Mouse (Mus musculus): ENCODE data around the gene 9930111J21Rik1. TPM values are rescaled to one million over a fixed set of nuclear protein-coding genes. Genes with fewer than 3 reads are reported as not detected.
"Not testable (repeated sequence)": the region's sequence is repeated elsewhere in the genome, so short reads cannot be mapped to it uniquely, and the experiment has no call there.

The 9930111J21Rik1 gene
- total RNA-seq (2021) = 1 to 10 TPM; 2.0 to 2.1 TPM

DNA sequence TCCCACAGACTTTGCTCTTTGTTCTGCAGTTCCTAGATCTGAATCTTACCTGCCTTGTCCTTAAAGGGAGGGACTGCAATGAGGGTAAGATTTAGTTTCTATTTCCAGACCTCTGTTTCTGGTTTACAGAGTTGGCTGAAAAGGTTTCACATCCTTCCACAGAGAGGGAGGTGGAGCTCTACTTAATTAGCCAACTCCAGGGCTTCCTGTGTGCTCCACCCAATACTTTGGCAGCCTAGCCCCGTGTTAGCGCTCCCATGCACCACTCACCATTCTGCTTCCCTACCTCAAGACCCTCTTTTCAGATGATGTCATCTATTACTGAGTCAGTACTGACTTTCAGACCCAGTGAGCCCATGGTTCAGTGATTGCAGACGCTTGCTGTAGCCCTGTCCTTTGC lies at the start of gene 9930111J21Rik1:
Gene 9930111J21Rik1, minus strand, starts transcription at position 148 of the 400 bp plus-strand sequence.
- not testable (repeated sequence) for DNase-seq

DNA sequence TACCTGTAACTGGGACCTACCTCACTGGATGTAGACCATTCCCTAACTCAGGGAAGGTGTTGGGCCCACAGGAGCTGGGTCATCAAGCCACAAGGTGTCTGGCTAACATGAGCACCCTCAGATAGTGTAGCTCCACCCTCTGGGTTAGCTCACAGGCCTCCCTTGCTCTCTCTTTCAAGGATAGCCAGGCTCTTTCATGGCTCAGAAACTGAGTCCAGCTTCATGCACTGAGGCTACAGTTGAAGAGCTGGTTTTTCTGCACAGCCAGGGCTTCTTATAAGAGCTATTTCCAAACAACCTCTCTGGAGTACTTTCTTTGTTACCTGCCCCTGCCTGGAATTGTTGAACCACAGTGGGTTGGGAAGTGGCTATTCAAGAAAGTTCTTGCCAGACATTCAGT lies 32.9 kb upstream of the 9930111J21Rik1 start:
- DNase-seq = not testable (repeated sequence)

DNA sequence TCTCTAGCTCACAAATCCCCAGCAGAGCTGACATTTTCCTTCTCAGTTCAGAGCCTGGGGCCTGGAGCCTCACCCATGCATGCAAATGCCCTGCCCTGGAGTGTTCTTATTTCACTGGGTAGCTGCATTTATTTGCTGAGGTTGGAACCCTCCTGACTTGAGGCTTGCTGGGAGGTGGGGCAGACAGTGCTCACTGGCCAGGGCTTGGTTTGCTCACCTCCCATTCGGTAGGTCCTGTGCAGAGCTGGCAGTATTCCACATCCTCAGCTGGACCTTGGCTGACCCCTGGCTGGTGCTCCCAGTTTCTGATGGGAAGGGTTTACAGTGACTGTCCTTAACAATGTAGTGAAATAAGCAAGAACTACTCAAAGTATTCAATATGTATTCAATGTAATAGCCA lies 27.6 kb upstream of the 9930111J21Rik1 start:
- not testable (repeated sequence) for DNase-seq

DNA sequence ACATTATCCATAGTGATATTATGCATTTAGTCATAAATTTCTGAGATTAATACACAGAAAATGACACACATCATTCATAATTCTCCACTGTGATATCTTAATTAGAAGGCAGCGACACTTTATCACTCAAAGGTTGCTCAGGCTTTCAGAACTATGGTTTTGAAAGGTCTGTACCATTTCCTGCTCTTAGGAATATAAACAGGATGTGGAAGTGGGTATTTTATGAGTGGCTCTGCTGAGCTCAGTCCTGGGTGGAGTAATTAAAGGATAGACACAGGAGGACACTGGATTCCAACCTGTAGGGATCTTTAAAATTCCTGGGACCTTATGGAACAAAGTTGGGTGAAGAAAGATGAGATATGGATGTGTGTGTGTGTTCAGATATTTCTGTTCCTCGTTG lies 27.1 kb upstream of the 9930111J21Rik1 start:
- DNase-seq = not testable (repeated sequence)

DNA sequence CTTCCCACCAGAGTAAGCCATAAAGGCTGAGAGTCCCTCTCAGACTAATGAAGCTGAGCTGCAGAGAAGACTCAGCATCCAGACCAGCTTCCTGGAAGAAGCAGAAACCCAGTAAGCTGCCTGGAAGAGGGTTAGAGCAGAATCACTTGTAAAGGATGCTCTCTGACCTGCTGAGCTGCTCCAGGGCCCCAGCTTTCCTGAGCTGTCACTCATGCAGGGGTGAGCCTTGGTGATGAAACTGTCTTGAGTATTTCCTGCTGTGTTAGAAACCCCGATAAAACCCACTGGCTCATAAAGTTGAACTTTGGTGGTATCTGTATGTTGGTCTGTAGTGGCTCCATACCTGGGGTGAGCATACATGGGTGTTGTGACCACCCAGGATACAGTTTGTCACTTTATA lies 21.2 kb upstream of the 9930111J21Rik1 start:
- DNase-seq = not testable (repeated sequence)

DNA sequence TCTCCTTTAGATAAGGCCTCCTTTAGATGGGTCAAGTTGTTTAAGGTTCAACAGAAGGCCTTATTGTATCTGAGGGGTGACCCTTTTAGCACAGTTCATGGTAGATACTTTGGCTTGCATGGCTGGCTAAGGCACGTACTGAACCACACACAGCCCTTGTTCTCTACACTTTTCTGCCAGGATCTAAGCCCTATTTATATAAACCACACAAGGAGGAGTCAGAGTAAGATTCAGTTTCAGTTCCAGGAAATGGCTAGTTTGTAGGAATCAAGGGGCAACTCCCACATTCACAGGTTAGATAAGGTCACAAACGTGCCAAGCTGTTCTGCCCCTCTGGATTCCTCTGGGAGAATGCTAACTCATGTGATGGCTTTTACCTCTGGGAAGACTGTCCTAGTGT lies 14.8 kb upstream of the 9930111J21Rik1 start, which contains the start of gene Tgtp1:
Gene Tgtp1, minus strand, starts transcription at position 155 of the 400 bp plus-strand sequence.
- not testable (repeated sequence) for DNase-seq

DNA sequence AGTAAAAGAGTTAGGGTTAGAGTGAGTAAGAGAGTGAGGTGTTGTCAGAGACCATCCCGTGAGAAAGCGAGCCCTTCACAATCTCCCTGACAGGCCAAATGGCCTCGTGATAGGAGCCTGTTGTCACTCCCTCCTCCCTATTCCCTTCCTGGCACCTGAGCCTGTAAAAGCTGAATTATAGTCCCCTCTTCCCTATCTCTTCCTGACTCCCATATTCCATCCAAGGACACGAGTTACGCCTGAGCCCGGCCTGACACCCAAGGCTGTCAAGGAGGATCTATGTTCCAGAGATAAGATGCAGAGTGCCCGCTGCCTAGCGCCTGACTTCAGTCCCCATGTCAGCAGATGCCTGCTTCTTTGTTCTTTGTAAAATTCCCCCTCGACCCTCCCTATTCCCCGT lies 14.1 kb upstream of the 9930111J21Rik1 start:
- DNase-seq = not testable (repeated sequence)

DNA sequence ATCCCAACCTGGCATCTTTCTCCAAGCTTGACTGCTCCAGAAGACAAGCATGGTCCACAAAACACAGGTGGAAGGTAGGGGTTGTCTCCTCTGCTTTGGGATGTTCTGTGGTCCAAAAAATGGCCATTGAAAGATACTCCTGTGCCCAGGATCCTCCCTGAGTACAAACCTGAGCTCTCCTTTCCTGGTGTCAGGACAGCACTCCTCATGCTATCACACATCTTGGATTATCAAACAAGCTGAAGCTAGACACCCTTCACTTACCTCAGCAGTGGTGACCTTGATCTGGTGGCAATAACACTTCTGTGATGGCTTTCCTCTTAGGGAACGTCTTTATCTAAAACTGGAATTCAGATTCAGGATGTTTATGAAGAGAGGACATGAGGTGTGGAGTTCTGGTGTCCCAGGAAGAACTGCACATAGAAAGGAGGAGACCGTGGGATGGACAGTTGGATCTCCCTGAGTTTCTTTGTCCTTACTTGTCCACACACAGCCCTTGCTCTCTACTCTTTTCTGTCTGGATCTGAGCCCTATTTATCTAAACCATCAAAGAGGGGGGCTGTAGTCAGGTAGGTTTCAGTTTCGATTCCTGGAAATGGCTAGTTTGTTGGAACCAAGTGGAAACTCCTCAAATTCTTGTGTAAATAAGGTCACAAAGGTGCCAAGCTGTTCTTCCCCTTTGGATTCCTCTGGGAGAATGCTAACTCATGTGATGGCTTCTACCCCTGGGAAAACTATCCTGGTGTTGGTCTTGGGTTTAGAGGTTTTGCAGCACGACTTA lies 12.7 kb upstream of the 9930111J21Rik1 start, which contains the start of gene Gm12185:
Gene Gm12185, minus strand, starts transcription at position 487 of the 781 bp plus-strand sequence.
- not testable (repeated sequence) for DNase-seq

DNA sequence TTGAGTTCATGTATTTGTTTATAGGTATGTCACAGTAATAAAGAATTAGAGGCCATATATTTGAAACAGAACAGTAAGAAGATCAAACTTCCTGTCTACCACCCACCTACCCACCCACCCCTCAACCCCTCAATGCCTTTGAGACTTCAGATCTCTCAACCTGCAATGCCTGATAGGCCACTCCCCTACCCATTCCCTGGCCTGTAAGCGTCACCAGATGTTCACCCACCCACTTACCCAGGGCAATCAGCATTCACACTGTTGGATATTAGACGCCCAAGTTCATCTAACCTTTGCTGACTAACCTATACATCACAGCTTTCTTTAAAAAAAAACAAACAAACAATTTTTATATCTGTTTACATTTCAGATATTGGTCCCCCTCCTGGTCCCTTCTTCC lies 10.8 kb upstream of the 9930111J21Rik1 start:
- DNase-seq = not testable (repeated sequence)

DNA sequence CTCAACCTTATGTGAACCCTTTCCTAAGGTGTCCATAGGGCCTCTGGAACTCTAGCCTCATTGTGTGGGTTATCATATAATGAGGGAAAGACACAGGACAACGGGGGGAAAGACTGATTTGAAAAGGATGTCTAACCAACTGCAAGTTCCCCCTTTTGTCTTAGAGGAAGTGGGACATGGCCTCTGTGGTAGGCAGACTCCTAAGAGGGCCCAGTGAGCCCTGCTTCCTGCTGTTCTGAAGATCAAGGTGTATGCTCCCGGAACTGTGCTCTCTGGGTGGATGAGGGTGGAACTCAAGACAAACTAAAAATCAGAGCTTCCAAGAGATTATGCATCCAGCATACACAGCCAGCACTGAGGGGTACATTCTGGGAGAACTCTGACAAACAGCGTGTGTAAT lies 9.0 kb upstream of the 9930111J21Rik1 start:
- DNase-seq = not testable (repeated sequence)

DNA sequence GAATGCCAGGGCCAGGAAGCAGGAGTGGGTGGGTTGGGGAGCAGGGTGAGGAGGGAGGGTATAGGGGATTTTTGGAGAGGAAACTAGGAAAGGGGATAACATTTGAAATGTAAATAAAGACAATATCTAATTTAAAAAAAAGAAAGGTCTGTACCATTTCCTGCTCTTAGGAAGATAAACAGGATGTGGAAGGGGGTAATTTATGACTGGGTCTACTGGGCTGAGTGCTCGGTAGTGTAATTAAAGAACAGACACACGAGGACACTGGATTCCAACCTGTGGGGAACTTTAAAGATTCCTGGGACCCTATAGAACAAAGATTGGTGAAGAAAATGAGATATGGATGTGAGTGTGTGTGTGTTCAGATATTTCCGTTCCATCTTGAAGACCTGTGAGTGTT lies 3.6 kb upstream of the 9930111J21Rik1 start:
- not testable (repeated sequence) for DNase-seq

DNA sequence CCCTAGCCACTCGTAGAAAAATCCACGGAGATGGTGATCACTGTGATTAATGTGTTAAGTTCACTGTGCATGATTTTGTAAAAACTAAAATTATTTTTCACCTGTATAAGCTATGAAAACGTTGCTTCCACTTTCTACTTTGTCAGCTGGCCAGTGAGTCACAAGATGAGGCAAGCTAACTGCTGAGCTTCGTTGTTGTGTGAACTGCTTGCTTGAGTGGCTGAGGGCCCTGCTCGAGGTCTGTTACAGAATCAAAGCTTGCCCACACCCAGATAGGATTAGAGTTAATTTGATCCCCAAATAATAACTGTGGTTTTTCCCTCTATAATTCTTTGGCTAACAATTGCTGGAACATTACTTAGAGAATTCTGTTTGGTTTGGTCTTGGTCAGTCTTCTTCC lies 854 bp upstream of the 9930111J21Rik1 start:
- DNase-seq = not testable (repeated sequence)

DNA sequence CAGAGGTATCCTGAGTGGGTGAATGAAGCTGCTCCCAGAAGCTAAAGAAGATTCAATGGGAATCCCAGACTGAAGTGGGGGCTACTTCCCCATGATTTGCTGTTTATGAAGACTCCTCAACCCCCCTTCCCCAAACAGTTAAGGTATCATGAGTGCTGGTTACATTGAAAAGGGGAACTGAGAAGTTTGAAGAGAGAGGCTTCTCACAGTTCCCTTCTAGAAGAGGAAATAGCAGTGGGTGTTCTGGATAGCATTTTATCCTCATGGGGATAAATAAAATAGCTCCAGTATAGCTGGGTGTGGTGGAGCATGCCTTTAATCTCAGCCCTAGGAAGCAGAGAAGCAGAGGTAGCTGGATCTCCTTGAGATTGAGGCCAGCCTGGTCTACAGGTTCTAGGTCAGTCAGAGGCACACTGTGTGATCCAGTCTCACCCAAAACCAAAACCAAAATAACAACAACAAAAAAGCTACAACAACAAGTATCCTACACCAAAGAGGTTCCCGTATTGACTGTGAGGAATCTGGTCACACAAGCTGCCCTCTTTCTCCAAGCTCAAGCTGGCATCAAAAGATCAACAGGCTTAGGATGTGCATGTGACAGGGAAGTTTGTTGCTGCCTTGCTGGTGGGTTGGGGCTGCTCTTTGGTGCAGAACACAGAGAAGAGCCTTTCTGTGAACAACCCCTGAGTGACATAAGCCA lies 808 bp downstream of the 9930111J21Rik1 start, which contains the start of gene Olfr56:
Gene Olfr56, plus strand, starts transcription at position 650 of the 700 bp plus-strand sequence.
- not testable (repeated sequence) for DNase-seq

DNA sequence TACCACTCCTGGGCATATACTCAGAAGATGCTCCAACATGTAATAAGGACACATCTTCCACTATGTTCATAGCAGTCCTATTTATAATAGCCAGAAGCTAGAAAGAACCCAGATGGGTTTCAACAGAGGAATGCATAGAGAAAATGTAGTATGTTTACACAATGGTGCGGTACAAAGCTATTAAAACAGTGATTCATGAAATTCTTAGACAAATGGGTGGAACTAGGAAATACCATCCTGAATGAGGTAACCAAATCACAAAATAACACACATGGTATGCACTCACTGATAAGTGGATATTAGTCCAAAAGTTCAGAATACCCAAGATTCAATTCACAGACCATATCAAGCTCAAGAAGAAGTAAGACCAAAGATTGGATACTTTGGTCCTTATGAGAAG lies 4.5 kb downstream of the 9930111J21Rik1 start:
- not testable (repeated sequence) for DNase-seq

DNA sequence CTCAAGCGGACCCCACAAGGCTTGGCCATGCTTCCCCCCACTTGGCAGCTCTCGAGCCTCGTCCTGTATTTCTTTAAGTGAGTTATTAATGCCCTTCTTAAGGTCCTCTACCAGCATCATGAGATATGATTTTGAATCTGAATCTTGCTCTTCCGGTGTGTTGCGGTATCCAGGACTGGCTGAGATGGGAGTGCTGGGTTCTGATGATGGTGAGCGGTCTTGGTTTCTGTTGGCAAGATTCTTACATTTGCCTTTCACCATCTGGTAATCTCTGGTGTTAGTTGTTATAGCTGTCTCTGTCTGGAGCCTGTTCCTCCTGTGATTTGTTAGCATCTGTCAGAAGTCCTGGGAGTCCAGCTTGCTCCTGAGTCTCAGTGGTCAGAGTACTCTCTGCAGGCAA lies 33.1 kb downstream of the 9930111J21Rik1 start, which contains the start of gene Psme2b:
Gene Psme2b, minus strand, starts transcription at position 101 of the 400 bp plus-strand sequence.
- DNase-seq = not testable (repeated sequence)

DNA sequence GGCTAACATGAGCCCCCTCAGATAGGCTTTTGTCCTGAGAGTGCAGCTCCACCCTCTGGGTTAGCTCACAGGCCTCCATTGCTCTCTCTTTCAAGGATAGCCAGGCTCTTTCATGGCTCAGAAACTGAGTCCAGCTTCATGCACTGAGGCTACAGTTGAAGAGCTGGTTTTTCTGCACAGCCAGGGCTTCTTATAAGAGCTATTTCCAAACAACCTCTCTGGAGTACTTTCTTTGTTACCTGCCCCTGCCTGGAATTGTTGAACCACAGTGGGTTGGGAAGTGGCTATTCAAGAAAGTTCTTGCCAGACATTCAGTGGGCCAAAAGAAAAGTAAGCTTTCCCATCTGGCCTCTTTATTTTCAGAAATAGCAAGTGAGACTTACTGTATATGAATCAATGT lies 39.9 kb downstream of the 9930111J21Rik1 start:
- DNase-seq = not testable (repeated sequence)

DNA sequence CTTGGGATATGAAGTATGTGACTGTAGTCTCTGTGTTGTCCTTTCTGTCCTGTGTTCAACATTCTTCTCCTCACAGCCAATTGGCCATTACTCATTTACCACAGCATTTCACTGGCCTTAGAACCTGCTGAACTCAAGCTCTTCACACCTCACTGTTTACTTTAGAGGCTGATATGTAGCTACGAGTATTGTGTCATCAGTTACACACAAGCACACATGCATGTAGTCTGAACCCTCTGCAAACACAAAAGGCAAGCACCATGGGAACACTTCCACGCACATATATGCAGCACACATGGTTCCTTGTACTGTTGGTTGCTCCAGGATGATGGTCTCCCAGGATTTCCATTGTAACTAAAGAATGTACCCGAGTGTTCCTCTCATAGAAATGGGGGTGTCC lies 43.9 kb downstream of the 9930111J21Rik1 start:
- DNase-seq = not testable (repeated sequence)

DNA sequence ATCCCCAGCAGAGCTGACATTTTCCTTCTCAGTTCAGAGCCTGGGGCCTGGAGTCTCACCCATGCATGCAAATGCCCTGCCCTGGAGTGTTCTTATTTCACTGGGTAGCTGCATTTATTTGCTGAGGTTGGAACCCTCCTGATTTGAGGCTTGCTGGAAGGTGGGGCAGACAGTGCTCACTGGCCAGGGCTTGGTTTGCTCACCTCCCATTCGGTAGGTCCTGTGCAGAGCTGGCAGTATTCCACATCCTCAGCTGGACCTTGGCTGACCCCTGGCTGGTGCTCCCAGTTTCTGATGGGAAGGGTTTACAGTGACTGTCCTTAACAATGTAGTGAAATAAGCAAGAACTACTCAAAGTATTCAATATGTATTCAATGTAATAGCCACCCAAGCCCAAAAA lies 45.3 kb downstream of the 9930111J21Rik1 start:
- DNase-seq = not testable (repeated sequence)

DNA sequence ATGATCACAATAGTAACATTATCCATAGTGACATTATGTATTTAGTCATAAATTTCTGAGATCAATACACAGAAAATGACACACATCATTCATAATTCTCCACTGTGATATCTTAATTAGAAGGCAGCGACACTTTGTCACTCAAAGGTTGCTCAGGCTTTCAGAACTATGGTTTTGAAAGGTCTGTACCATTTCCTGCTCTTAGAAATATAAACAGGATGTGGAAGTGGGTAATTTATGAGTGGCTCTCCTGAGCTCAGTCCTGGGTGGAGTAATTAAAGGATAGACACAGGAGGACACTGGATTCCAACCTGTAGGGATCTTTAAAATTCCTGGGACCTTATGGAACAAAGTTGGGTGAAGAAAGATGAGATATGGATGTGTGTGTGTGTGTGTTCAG lies 45.8 kb downstream of the 9930111J21Rik1 start:
- not testable (repeated sequence) for DNase-seq

DNA sequence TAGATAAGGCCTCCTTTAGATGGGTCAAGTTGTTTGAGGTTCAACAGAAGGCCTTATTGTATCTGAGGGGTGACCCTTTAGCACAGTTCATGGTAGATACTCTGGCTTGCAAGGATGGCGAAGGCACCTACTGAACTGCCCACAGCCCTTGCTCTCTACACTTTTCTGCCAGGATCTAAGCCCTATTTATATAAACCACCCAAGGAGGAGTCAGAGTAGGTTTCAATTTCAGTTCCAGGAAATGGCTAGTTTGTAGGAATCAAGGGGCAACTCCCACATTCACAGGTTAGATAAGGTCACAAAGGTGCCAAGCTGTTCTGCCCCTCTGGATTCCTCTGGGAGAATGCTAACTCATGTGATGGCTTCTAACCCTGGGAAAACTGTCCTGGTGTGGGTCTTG lies 51.1 kb downstream of the 9930111J21Rik1 start:
- not testable (repeated sequence) for DNase-seq

DNA sequence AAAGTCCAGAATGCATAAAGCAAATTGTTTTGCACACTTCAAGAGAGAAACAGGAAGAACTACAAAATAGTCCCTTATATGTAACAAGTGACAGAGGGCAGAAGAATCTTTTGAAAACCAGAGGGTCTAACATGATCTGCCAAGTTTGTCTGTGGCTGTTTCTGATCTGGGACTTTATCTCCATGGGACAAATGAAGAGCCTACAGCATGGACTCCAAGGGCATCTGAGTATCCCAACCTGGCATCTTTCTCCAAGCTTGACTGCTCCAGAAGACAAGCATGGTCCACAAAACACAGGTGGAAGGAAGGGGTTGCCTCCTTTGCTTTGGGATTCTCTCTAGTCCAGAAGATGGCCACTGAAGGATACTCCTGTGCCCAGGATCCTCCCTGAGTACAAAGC lies 52.8 kb downstream of the 9930111J21Rik1 start:
- not testable (repeated sequence) for DNase-seq

DNA sequence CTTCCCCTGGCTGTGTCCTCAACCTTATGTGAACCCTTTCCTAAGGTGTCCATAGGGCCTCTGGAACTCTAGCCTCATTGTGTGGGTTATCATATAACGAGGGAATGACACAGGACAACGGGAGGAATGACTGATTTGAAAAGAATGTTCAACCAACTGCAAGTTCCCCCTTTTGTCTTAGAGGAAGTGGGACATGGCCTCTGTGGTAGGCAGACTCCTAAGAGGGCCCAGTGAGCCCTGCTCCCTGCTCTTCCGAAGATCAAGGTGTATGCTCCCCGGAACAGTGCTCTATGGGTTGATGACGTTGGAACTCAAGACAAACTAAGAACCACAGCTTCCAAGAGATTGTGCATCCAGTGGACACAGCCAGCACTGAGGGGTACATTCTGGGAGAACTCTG lies 55.4 kb downstream of the 9930111J21Rik1 start:
- not testable (repeated sequence) for DNase-seq

DNA sequence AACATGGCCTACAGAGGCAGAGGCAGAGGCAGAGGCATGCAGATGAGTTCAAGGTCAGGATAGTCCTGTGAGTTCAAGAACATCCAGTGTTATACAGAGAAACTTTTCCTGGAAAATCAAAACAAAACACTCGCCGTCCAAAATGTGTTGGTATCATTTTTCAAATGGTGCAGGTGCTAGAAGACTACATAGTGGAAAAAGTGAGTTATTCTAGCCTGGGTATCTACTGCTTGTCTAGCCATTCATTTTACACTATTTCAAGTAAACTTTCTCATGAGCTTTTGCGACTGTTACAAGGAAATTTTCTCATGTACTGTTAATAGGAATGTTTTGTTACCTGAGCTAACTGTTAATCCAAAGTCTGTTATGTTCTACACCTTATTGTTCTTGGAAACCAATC lies 60.8 kb downstream of the 9930111J21Rik1 start:
- no peak for DNase-seq
